Mouse (Mus musculus) forebrain, embryonic 11.5 days (tissue): ENCODE measurements around the gene Agrn. TPM values are rescaled to one million over a fixed set of nuclear protein-coding genes. Genes with fewer than 3 reads are reported as not detected.

Experiments
- ATAC-seq: fragments of 200-750 bp; cut with Nextera tagmentation; replicated peaks from 2 replicates; pipeline ENCODE4 v1.8.0; 2017; ENCODE audit warnings: moderate TSS enrichment; ENCODE audit not compliant: low FRiP score
- DNase-seq: peaks from one replicate; pipeline ENCODE4 v3.0.0-alpha.2; 2017; ENCODE audit warnings: low spot score
- H3K27ac ChIP-seq: fragments of 300-500 bp; sonication (generic); 2 replicates; pipeline ENCODE4 v1.5.1; 2014; ENCODE audit warnings: low read depth, low read length
- H3K27me3 ChIP-seq: fragments of 300-500 bp; sonication (generic); 2 replicates; pipeline ENCODE4 v1.6.1; 2014; ENCODE audit warnings: mild to moderate bottlenecking, low read length, mixed read lengths; ENCODE audit not compliant: control insufficient read depth, insufficient read depth
- H3K36me3 ChIP-seq: fragments of 300-500 bp; sonication (generic); 2 replicates; pipeline ENCODE4 v1.6.1; 2014; ENCODE audit warnings: mild to moderate bottlenecking, low read length, moderate library complexity, mixed read lengths; ENCODE audit not compliant: control insufficient read depth, insufficient read depth
- H3K4me1 ChIP-seq: fragments of 300-500 bp; sonication (generic); replicated peaks from 2 replicates; pipeline ENCODE4 v1.6.1; 2014; ENCODE audit warnings: low read length, mixed read lengths; ENCODE audit not compliant: control insufficient read depth, insufficient read depth
- H3K4me2 ChIP-seq: fragments of 300-500 bp; sonication (generic); 2 replicates; pipeline ENCODE4 v1.6.1; 2014; ENCODE audit warnings: low read depth, mild to moderate bottlenecking, low read length, moderate library complexity, mixed read lengths; ENCODE audit not compliant: severe bottlenecking
- H3K4me3 ChIP-seq: fragments of 300-500 bp; sonication (generic); 2 replicates; pipeline ENCODE4 v1.5.1; 2014; ENCODE audit warnings: low read depth, low read length
- H3K9ac ChIP-seq: fragments of 300-500 bp; sonication (generic); 2 replicates; pipeline ENCODE4 v1.6.1; 2014; ENCODE audit warnings: low read length
- H3K9me3 ChIP-seq: fragments of 300-500 bp; sonication (generic); 2 replicates; pipeline ENCODE4 v1.6.1; 2016; ENCODE audit warnings: low read length, mixed read lengths; ENCODE audit not compliant: control insufficient read depth
- WGBS: fragments of 180-500 bp; shearing (Covaris S2); extraction: QIAGEN DNeasy Blood & Tissue Kit; methylation state at CpG from one replicate; pipeline ENCODE4 v1.1.7; 2014; 5-methylcytosine and 5-hydroxymethylcytosine counted together
- microRNA-seq: library from miRNA; unstranded; fragments of <30 nt; microRNA quantifications from one replicate; pipeline ENCODE4, GENCODE M21; 2016; ENCODE audit not compliant: insufficient number of aligned reads
- polyA plus RNA-seq: library from polyadenylated mRNA; unstranded; fragments of >200 nt; fragmentation: Nextera tagmentation; extraction: Ambion mirVana; gene quantifications from 2 replicates; pipeline ENCODE4 v1.2.1, GENCODE M21; 2014

Agrn gene
- polyA plus RNA-seq, 1 experiment from 2014 or later: 108 TPM

DNA sequence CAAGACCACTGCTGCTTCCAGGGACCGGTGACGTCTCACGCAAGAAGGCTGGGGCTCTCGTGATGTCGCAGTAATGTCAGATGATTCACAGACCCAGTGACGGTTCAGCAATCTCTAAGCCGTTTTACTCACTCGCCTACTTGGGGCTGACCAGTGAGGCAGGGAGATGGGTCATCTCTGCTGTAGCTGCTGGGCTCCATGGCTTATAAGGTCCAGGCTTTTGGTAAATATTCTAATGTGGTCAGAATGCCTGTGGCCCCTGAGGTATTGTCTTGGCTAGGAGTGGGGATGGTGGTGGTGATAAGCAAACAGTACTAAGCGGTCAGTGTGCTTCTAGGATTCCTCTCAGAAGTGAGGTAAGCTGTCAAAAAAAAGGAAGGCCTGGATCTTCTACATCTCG is 66.3 kb downstream of the Agrn start:
- Histone ChIP-seq H3K4me1 (no peaks in the 10 kb centered on the region), H3K27ac (no peak overlapping the region), H3K4me3 (no peak overlapping the region), H3K27me3 (no peaks in the 10 kb centered on the region), H3K4me2 (no peak overlapping the region), H3K9ac (no peak overlapping the region), H3K36me3 (peaks cover 4% of the 10 kb centered on the region; the same call in 1 of the 2 replicates), H3K9me3 (no peaks in the 10 kb centered on the region)
- ATAC-seq (no peak), DNase-seq (no peak)
- 90% methylated on average over 10 of the region's 10 CpGs for WGBS

DNA sequence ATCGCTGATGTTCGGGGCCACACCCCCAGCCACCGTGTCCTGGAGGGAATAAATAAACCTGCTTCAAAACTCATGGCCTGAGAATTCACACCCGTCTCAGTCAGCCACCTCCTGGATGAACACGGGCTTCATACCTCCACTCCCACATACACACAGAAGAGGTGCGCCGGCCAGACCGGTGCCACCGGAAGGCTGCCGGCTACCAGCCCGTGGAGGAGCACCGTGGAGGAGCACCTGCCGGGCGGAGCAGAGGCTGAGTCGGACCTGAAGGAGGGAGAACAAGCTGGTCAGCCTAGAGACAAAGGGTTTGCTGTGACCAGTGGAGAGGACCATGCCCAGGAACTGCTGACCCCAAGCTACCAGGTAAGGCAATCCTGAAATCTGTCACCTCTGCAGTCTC is 66.9 kb downstream of the Agrn start, which contains the start of gene Rnf223:
Rnf223 (plus strand) TSS at position 78 of the 400 bp plus-strand sequence.
- H3K9ac ChIP-seq: no peak within 1 kb of the TSS
- H3K4me1 ChIP-seq: no peaks in the 10 kb centered on the region
- DNase-seq (no peak), ATAC-seq (no peak)
- no peaks in the 10 kb centered on the region for H3K27me3 ChIP-seq
- no peak within 1 kb of the TSS for H3K4me3 ChIP-seq
- 84% methylated on average over 15 of the region's 15 CpGs for WGBS
- H3K4me2 ChIP-seq: no peak within 1 kb of the TSS
- H3K27ac ChIP-seq: no peak within 1 kb of the TSS
- H3K36me3 ChIP-seq: peaks cover 4% of the 10 kb centered on the region; the same call in 1 of the 2 replicates
- no peaks in the 10 kb centered on the region for H3K9me3 ChIP-seq

DNA sequence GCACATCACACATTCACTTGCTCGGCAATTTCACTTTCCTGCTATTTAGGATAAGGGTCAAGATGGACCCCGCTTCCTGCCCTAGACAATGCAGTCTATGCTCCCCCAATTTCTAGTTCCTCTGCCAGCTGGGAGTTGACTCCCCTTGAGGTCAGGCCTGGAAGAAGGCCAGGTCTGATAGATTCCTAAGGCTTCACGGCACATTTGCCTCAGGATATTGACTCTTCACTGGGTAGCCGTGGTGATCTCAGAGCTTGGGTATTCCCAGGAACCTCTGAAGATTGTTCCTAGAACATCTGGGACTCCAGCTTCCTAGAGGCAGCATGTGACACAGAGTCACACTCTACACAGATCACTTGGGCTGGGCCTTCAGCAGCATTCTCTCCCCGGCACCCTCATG is 68.5 kb downstream of the Agrn start:
- Histone ChIP-seq H3K9me3 (no peaks in the 10 kb centered on the region), H3K27ac (no peak overlapping the region), H3K9ac (no peak overlapping the region), H3K4me1 (no peaks in the 10 kb centered on the region), H3K27me3 (no peaks in the 10 kb centered on the region), H3K36me3 (peaks cover 8% of the 10 kb centered on the region; the same call in 1 of the 2 replicates), H3K4me2 (no peak overlapping the region), H3K4me3 (no peak overlapping the region)
- ATAC-seq (no peak), DNase-seq (no peak)
- WGBS: 87% methylated on average over 5 of the region's 5 CpGs

DNA sequence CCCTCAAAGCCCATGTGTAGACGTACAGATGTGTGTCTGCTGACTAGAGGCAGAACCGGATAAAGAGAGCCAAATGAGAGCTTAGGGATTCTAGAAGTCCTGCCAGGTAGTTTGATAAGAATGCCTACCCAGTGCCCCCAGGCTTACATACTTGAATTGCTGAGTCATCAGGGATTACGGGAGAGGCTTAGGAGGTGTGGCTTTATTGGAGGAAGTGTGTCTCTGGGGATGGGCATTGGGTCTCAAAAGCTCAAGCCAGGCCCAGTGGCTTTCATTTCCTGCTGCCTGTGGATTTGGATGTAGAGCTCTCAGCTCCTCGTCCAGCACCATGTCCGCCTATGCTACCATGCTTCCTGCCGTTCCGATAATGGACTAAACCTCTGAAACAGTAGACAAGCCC is 70.4 kb downstream of the Agrn start:
- DNase-seq (no peak), ATAC-seq (no peak)
- Histone ChIP-seq H3K27me3 (no peaks in the 10 kb centered on the region), H3K4me1 (no peaks in the 10 kb centered on the region), H3K9ac (no peak overlapping the region), H3K36me3 (peaks cover 14% of the 10 kb centered on the region; the same call in 1 of the 2 replicates), H3K4me3 (no peak overlapping the region), H3K27ac (no peak overlapping the region), H3K9me3 (no peaks in the 10 kb centered on the region), H3K4me2 (no peak overlapping the region)
- 91% methylated on average over 7 of the region's 7 CpGs for WGBS

DNA sequence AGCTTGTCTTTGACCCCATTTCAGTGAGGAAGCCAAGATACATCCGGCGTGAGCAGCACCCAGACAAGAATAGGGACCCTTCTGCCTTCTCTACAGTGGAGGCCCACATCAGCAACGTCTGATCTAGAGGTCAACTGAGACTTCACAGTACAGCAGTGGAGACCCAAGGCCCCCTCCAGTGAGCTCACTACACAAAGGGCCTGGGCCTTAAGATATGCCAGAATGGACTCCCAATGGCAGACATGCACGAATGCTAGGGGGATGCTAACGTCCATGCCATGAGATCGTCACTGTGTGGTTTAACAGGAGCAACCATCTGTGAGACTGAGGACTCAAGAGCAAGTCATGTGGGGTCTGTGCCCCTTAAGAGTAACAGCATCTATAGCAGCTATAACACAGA is 71.9 kb downstream of the Agrn start:
- H3K27ac ChIP-seq: no peak overlapping the region
- H3K9me3 ChIP-seq: no peaks in the 10 kb centered on the region
- H3K4me1 ChIP-seq: no peaks in the 10 kb centered on the region
- no peak overlapping the region for H3K4me2 ChIP-seq
- WGBS: 95% methylated on average over 6 of the region's 6 CpGs
- H3K27me3 ChIP-seq: no peaks in the 10 kb centered on the region
- H3K4me3 ChIP-seq: no peak overlapping the region
- peaks cover 20% of the 10 kb centered on the region; the same call in 1 of the 2 replicates for H3K36me3 ChIP-seq
- DNase-seq: no peak
- no peak overlapping the region for H3K9ac ChIP-seq
- no peak for ATAC-seq

DNA sequence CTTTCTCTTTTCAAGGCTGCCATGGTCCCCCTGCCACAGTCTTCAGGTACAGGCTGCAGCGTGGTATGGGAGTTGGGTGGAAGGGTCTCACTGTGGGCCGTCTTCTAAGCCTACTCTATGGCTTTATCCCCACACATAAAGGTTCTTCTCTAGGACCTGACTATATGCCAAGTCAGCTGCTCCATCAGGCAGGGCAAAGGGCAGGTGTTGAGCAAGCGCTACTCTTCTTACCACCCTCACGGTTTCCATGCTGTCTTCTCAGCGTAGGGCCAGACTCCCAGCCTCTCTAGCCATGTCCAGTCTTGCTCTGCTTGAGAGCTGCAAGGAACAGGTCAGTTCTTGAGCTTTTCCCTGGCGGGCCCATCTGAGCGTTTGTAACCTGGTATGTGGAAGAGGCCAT is 73.2 kb downstream of the Agrn start:
- Histone ChIP-seq H3K4me2 (no peak overlapping the region), H3K27ac (no peak overlapping the region), H3K9me3 (no peaks in the 10 kb centered on the region), H3K36me3 (peaks cover 28% of the 10 kb centered on the region; the same call in 1 of the 2 replicates), H3K4me1 (no peaks in the 10 kb centered on the region), H3K4me3 (no peak overlapping the region), H3K9ac (no peak overlapping the region), H3K27me3 (no peaks in the 10 kb centered on the region)
- 96% methylated on average over 7 of the region's 7 CpGs for WGBS
- DNase-seq (no peak), ATAC-seq (no peak)

Small RNA genes within 50 kb of the gene (microRNA-seq; reads per million reads assigned to microRNA genes)
- gene Mir7658: 10.9 reads per million, percentile 5 among the genes with 10 or more reads in this experiment

Other genes with a start within 250 kb of the Agrn start
- 17.6 and 21.1 TPM in 2 replicates for gene C1qtnf12, start 235.2 kb downstream of the Agrn start, polyA plus RNA-seq
- gene B3galt6, start 204.8 kb downstream of the Agrn start, polyA plus RNA-seq: 16.3 and 20.4 TPM in 2 replicates
- gene Sdf4, start 204.6 kb downstream of the Agrn start, polyA plus RNA-seq: 117 and 121 TPM in 2 replicates
- gene Tnfrsf4, start 183.6 kb downstream of the Agrn start, polyA plus RNA-seq: 0.53 and 0.75 TPM in 2 replicates
- 1.1 and 1.9 TPM in 2 replicates for gene Tnfrsf18, start 171.3 kb downstream of the Agrn start, polyA plus RNA-seq
- 0.23 and 0.33 TPM in 2 replicates for gene Ttll10, start 138.1 kb downstream of the Agrn start, polyA plus RNA-seq
- gene 9430015G10Rik, start 87.5 kb downstream of the Agrn start, polyA plus RNA-seq: 83.6 and 84.0 TPM in 2 replicates
- 1.0 and 1.2 TPM in 2 replicates for gene Rnf223, start 67.0 kb downstream of the Agrn start, polyA plus RNA-seq
- 0.35 and 0.37 TPM in 2 replicates for gene Isg15, start 3.3 kb upstream of the Agrn start, polyA plus RNA-seq
- 2.0 and 2.3 TPM in 2 replicates for gene AW011738, start 5.8 kb upstream of the Agrn start, polyA plus RNA-seq
- gene Perm1, start 18.4 kb upstream of the Agrn start, polyA plus RNA-seq: 1.4 and 1.6 TPM in 2 replicates
- gene Plekhn1, start 37.4 kb upstream of the Agrn start, polyA plus RNA-seq: 26.7 and 27.2 TPM in 2 replicates
- gene Noc2l, start 38.5 kb upstream of the Agrn start, polyA plus RNA-seq: 102 and 104 TPM in 2 replicates
- gene Samd11, start 58.2 kb upstream of the Agrn start, polyA plus RNA-seq: 1.4 and 2.0 TPM in 2 replicates
- gene Vmn2r-ps159, start 133.6 kb upstream of the Agrn start, polyA plus RNA-seq: not detected in 2 replicates